Mouse (Mus musculus): ENCODE measurements around the gene Rsg1.

GRCm38 (mm10) chr4:141204580-141205061 lies 9.1 kb upstream of the Rsg1 start:
- TF ChIP-seq CTCF (IDR thresholded peaks at IDR 0.05; ENCODE audit: control insufficient read depth, insufficient read depth, insufficient read length) (no peak), MAX (IDR thresholded peaks at IDR 0.05) (no peak), MYOG (IDR thresholded peaks at IDR 0.05; ENCODE audit: control insufficient read depth, extremely low read depth, insufficient read length) (no peak)
